Mouse (Mus musculus) MEL (cell line): ENCODE data around the gene Ppp1ca.

Experiments used
- CTCF ChIP-seq, 3 experiments: IDR thresholded peaks in 2 of 3; conservative IDR thresholded peaks in 1 of 3; 2 replicates each; pipeline ENCODE4 v1.5.1; 2011 to 2012; ENCODE audit warnings: low read length in 3 of 3, low read depth in 2 of 3, mild to moderate bottlenecking in 2 of 3, improper control_type of control experiment in 1 of 3, inconsistent platforms in 1 of 3, mixed read lengths in 1 of 3, moderate library complexity in 1 of 3; ENCODE audit not compliant: control insufficient read depth in 1 of 3, insufficient read depth in 1 of 3, poor library complexity in 1 of 3, severe bottlenecking in 1 of 3
- EP300 ChIP-seq, 2 experiments: IDR thresholded peaks; 2 replicates each; pipeline ENCODE4 v1.6.1; 2011; ENCODE audit warnings: improper control_type of control experiment in 2 of 2, low read length in 2 of 2, low read depth in 1 of 2, mild to moderate bottlenecking in 1 of 2
- MAX ChIP-seq: IDR thresholded peaks from 2 replicates; pipeline ENCODE4 v1.6.1; 2011; ENCODE audit warnings: low read length, improper control_type of control experiment
- POLR2A ChIP-seq, 2 experiments: IDR thresholded peaks; 2 replicates each; pipeline ENCODE4 v1.6.1; 2011 to 2012; ENCODE audit warnings: low read length in 2 of 2, mild to moderate bottlenecking in 2 of 2, control low read depth in 1 of 2, improper control_type of control experiment in 1 of 2, low read depth in 1 of 2, moderate library complexity in 1 of 2; ENCODE audit not compliant: control insufficient read depth in 1 of 2, insufficient read depth in 1 of 2, poor library complexity in 1 of 2
- RAD21 ChIP-seq: IDR thresholded peaks from 2 replicates; pipeline ENCODE4 v1.6.1; 2011; ENCODE audit warnings: mild to moderate bottlenecking, low read depth, low read length, improper control_type of control experiment
- TCF12 ChIP-seq: IDR thresholded peaks from 2 replicates; pipeline ENCODE4 v1.6.1; 2014; ENCODE audit warnings: low read depth, mild to moderate bottlenecking, inconsistent platforms, low read length, improper control_type of control experiment, moderate library complexity
- USF1 ChIP-seq: IDR thresholded peaks from 2 replicates; pipeline ENCODE4 v1.6.1; 2014; ENCODE audit warnings: low read depth, mild to moderate bottlenecking, inconsistent platforms, low read length, improper control_type of control experiment, moderate library complexity
- ZC3H11A ChIP-seq: IDR thresholded peaks from 2 replicates; pipeline ENCODE4 v1.6.1; 2012; ENCODE audit warnings: low read depth, mild to moderate bottlenecking, inconsistent platforms, low read length, improper control_type of control experiment
- ZKSCAN1 ChIP-seq: IDR thresholded peaks from 2 replicates; pipeline ENCODE4 v1.6.1; 2012; ENCODE audit warnings: low read depth, mild to moderate bottlenecking, inconsistent platforms, low read length, improper control_type of control experiment, moderate library complexity
- ZNF384 ChIP-seq: IDR thresholded peaks from 2 replicates; pipeline ENCODE4 v1.6.1; 2012; ENCODE audit warnings: low read depth, mild to moderate bottlenecking, inconsistent platforms, low read length, improper control_type of control experiment

DNA sequence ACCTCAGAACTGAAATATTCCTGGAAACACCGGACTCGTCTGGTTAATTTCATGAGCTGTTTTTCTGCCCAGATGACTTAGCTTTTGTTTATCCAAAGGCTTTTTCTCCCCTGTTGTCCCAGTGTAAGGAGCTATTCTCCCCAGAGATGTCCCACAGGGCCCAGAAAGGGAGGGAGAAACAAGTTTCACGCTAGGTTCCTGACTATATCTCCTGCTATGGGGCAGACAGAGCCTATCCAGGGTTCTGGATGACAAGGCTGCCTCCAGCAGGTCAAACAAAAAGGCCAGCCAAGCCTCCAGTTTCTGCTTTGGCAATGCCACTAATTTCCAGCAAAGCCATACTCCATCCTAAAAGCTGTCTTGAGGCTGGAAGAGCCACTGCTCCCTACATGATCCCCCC lies 26.0 kb downstream of the Ppp1ca start:
- TF ChIP-seq EP300 (IDR thresholded peaks at IDR 0.05; ENCODE audit: low read depth in 1 of 2, low read length in 2 of 2), result no peak
- no peak for TF ChIP-seq TCF12
- no peak for TF ChIP-seq USF1
- TF ChIP-seq MAX, result no peak
- no peak for TF ChIP-seq POLR2A (IDR thresholded peaks at IDR 0.05; ENCODE audit: control insufficient read depth in 1 of 2, insufficient read depth in 1 of 2, low read depth in 1 of 2, low read length in 2 of 2, poor library complexity in 1 of 2)
- TF ChIP-seq ZC3H11A, result no peak
- no peak for TF ChIP-seq RAD21
- no peak for TF ChIP-seq CTCF (IDR thresholded peaks at IDR 0.05 in 2 of 3, conservative IDR thresholded peaks at IDR 0.05 in 1 of 3; ENCODE audit: control insufficient read depth in 1 of 3, insufficient read depth in 1 of 3, low read depth in 2 of 3, low read length in 3 of 3, poor library complexity in 1 of 3, severe bottlenecking in 1 of 3)
- no peak for TF ChIP-seq ZNF384
- TF ChIP-seq ZKSCAN1, result no peak
